Mouse (Mus musculus) cerebellum, adult 2 months (tissue): ENCODE results near the gene Tgds. TPM values are rescaled to one million over a fixed set of nuclear protein-coding genes. Genes with fewer than 3 reads are reported as not detected.

Experiments
- DNase-seq, 2 experiments: peaks; one replicate each; pipeline ENCODE4 v3.0.0; 2021
- H3K27ac ChIP-seq: fragments of 200-500 bp; 2 replicates; pipeline ENCODE4 v1.5.1; 2012; ENCODE audit warnings: low read length, control low read depth, inconsistent platforms; ENCODE audit not compliant: insufficient read depth
- H3K27me3 ChIP-seq: fragments of 200-500 bp; 2 replicates; pipeline ENCODE4 v1.6.1; 2012; ENCODE audit warnings: inconsistent platforms, mild to moderate bottlenecking, low read length, moderate library complexity; ENCODE audit not compliant: control insufficient read depth, insufficient read depth
- H3K4me1 ChIP-seq: fragments of 200-500 bp; 2 replicates; pipeline ENCODE4 v1.6.1; 2011; ENCODE audit warnings: low read length; ENCODE audit not compliant: control insufficient read depth, insufficient read depth
- H3K4me3 ChIP-seq: fragments of 200-500 bp; replicated peaks from 2 replicates; pipeline ENCODE3; 2011; ENCODE audit warnings: mild to moderate bottlenecking, low read depth, low read length, control low read depth; ENCODE audit not compliant: insufficient read depth
- POLR2A ChIP-seq: fragments of 200-500 bp; IDR thresholded peaks from 2 replicates; pipeline ENCODE4 v1.6.1; 2011; ENCODE audit warnings: low read length, control low read depth, borderline replicate concordance; ENCODE audit not compliant: insufficient read depth
- WGBS: fragments of 180-500 bp; shearing (Covaris S2); methylation state at CpG from one replicate; pipeline ENCODE4 v1.1.7; 2018; 5-methylcytosine and 5-hydroxymethylcytosine counted together
- polyA plus RNA-seq: library from polyadenylated mRNA; depleted of rRNA; stranded (reverse); fragments of >200 nt; gene quantifications from 2 replicates; pipeline ENCODE4 v1.2.3, GENCODE M21; 2012; rRNA removed

The Tgds gene
- polyA plus RNA-seq, 1 experiment, result 9.0 TPM

GRCm38 (mm10) chr14:118069439-118070079, 63.0 kb downstream of the Tgds start:
- WGBS, result 64% methylated on average over 12 of the region's 12 CpGs
- no peaks in the 10 kb centered on the region for H3K4me1 ChIP-seq
- DNase-seq, result no peak
- TF ChIP-seq POLR2A, result no peak
- no peak overlapping the region for H3K27ac ChIP-seq
- H3K4me3 ChIP-seq, result no peak overlapping the region
- no peaks in the 10 kb centered on the region for H3K27me3 ChIP-seq

Other genes starting within 250 kb of the Tgds start
- gene Dct, start 80.5 kb downstream of the Tgds start, polyA plus RNA-seq, result 0.64 and 0.98 TPM in 2 replicates
- 37.6 and 38.7 TPM in 2 replicates for gene Gpr180, start 4.4 kb upstream of the Tgds start, polyA plus RNA-seq
- gene Sox21, start 104.3 kb upstream of the Tgds start, polyA plus RNA-seq, result 4.9 and 5.6 TPM in 2 replicates
- gene Gm9376, start 134.2 kb upstream of the Tgds start, polyA plus RNA-seq, result not detected in 2 replicates